Mouse (Mus musculus) thymus, postnatal 0 days (tissue): ENCODE results near the gene Ogn. TPM values are rescaled to one million over a fixed set of nuclear protein-coding genes. Genes with fewer than 3 reads are reported as not detected.
"Not testable (repeated sequence)": the region's sequence is repeated elsewhere in the genome, so short reads cannot be mapped to it uniquely, and the experiment has no call there.

Source experiments
- DNase-seq: peaks from one replicate; pipeline ENCODE4 v3.0.0-alpha.2; 2015; ENCODE audit warnings: low spot score
- polyA plus RNA-seq: library from polyadenylated mRNA; unstranded; fragments of >200 nt; fragmentation: Nextera tagmentation; extraction: Ambion mirVana; gene quantifications from 2 replicates; pipeline ENCODE4 v1.2.1, GENCODE M21; 2015

Gene Ogn
- 4.4 and 7.2 TPM in 2 replicates for polyA plus RNA-seq

GRCm38 (mm10) chr13:49607714-49608113 is at the start of gene Ogn:
TSS of gene Ogn (plus strand) at chr13:49608046.
- DNase-seq = no peak

GRCm38 (mm10) chr13:49559185-49559584 is 48.7 kb upstream of the Ogn start:
- DNase-seq = no peak

DNA sequence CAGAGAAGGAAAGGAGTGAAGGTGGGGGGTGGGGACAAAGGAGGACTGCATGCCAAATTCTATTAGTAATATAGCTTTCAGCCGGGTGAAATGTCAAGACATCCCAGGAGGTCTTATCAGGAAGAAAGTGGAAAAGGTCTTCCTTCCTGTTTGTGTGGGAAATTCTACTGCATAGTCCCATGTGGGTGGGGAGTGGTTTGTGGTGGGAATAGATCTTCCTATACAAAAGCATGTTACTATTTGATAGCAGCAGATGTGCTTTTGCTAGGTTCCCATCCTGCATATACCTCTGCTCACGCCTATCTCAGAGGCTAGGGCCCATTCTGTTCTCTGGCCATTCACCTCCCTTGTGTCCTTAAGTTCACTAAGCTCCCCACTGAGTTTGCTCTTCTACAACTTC is 47.0 kb upstream of the Ogn start:
- DNase-seq = no peak

DNA sequence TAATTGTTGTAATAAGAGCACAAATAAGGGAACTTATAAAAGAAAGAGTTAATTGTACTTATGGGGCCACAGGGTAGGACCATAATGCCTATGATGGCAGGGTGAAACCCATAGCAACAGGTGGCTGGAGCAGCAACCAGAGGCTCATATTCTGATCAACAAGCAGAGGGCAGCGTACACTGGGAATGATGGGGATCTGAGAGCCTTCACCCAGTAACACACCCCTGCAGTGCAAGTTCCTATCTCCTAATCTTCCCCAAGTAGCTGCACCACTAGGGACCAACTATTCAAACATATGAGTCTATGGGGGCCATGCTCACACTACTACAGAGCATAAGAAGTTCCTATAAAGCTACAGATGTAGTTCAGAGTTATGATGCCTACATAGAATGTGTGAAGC is 43.5 kb upstream of the Ogn start:
- DNase-seq = no peak

DNA sequence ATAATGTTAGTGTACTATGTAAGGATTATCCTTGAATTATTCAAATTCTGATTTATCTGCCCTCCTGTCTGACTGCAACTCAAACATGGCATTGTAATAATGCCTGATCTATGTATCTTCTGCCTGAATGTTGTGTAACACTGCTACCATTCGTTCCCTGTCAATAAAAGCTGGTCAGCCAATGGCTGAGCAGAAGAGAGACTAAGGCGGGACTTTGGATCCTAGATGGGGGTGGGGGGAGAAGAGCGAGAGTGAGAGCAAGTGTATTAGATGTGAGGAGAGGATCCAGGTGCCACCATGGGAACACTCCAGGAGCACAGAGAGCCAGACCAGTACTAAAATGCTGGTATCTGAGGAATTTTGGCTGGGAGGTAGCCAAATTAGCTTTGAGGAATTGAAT is 37.5 kb upstream of the Ogn start:
- DNase-seq = no peak

GRCm38 (mm10) chr13:49571418-49571817 is 36.4 kb upstream of the Ogn start:
- DNase-seq = no peak

DNA sequence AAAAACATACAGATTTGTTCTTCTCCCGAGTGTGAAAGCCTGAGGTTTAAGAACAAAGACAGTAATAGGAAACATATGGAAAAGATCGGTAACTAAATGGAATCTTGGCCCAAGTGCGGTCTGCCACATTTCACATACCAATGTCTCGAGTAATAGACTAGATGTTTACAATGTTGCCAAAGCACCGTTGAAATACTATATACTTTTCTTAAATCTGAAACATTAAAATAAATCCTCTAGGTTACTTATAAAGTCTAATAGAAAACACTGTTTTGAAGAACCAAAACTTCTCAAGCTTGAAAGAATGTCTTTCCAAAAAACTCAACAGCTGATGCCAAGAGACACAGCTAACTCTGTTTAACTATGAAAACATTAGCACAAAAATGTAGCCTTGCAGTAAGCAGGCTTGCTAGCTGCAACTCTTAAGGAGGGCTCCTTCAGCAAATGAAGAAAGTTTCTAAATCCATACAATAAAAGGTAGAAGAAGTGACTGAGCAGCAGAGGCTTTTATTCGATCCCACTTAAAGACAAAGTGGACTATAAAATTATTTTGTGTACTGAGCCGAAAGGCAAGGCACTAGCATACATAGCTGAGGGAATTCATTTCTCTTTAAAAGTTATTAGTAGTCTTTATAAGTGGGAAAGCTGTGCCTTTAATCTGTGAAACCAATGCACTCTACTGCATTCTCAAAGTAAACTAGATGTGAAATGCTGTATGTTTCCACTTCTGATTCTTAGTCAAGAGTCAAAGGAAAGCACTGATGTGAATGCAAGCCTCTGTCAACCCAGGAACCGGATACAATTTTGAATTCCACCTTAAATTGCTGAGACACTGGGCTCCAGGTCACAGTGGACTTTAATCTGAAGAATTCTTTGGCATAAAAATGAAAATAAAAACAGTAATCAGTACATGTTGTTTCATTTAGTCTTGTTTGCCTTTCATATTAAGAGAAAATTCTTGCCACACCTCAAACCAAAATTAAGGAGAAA is 26.0 kb upstream of the Ogn start, which contains the start of gene Omd:
Omd (plus strand) TSS at position 922 of the 990 bp plus-strand sequence.
- no peak for DNase-seq

GRCm38 (mm10) chr13:49583859-49584258 is 24.0 kb upstream of the Ogn start:
- DNase-seq = no peak

DNA sequence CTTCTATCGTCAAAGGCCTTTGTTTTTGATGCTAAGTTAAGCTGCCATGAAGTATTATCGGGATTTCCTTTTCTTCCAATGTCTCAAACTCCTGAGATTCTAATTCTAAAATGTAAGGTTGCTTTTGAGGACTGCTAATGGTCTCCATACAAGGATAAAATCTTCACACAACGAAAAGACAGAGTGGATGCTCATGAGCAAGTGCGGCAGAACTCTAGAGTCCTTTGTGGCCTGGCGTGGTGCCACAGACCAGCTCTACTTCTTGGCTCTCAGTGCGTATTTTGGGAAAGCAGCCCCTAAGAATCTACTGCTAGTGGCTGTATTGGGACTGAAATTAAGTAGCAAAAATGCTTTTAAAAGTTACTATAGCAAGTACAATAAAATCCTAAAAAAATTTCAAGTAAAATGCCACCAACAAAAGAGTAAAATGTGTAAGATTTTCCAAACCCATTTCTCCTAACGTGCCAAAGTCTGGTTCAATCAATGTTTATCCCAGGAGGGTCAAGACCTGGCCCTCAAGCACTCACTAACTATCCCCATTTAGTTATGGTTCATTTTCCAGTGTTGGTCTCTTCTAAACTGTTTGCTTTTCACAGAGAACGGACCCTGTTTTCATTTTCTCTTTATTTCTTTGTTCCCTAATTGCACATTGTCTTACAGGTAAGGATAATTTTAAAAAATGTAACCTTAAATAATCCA is 23.4 kb upstream of the Ogn start:
- DNase-seq = no peak

DNA sequence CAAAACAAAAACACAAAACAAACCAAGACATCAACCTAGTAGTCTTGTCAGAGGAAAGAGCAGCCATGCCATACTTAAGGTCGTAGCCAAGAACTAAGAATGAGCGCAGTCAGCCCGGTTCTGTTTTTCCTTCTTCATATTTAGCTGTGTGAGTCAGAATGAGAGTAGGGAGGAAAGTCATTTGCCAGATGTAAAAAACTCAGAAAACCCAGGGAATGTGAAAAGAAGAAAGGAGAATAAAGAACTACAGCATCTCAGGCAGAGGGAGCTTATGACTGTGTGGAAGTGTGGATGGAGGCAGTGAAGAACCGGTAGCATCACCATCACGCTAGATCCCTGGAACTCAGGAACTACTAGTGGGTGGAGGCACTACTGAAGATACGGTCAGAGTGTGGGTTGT is 21.8 kb upstream of the Ogn start:
- no peak for DNase-seq

DNA sequence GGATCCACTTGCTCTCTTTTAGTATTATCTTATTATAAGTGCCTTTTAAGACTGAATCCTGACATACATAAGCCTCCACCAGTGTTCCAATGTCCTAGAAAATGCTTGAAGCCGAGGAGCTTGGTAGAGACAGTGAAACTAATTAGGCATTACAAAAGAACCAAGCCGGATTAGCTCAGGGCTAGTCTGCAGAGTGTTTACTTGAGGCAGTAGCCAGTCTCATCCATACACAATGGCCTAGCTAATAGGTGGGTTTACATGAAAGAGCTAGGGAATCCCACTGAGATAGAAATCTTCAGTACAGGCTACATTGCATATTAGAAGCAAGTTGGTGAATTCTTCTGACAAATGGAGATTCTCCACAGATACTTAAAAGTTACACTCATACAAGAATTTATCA is 5.3 kb upstream of the Ogn start:
- not testable (repeated sequence) for DNase-seq

GRCm38 (mm10) chr13:49603603-49604002 is 4.2 kb upstream of the Ogn start:
- no peak for DNase-seq

GRCm38 (mm10) chr13:49608589-49609322 is 910 bp downstream of the Ogn start:
- no peak for DNase-seq

DNA sequence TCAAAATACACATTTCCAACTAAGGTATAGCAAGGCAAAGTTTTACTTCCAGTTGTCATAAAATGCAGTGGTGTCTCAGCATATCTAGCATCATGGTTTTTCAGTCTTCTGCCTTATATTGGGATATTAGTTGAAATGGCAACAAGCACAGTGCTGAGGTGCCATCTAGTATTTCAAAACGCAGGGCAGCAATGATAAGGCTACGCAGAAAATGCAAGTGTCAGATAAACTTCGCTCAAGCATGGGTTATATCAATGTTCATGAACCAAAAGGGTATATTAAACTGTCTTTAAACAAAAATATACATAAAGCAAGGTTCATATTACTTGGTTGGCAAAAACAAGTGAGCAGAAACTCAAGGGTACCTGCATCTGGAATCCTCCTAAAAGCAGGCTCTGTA is 9.2 kb downstream of the Ogn start:
- no peak for DNase-seq

GRCm38 (mm10) chr13:49618365-49618764 is 10.5 kb downstream of the Ogn start:
- no peak for DNase-seq

DNA sequence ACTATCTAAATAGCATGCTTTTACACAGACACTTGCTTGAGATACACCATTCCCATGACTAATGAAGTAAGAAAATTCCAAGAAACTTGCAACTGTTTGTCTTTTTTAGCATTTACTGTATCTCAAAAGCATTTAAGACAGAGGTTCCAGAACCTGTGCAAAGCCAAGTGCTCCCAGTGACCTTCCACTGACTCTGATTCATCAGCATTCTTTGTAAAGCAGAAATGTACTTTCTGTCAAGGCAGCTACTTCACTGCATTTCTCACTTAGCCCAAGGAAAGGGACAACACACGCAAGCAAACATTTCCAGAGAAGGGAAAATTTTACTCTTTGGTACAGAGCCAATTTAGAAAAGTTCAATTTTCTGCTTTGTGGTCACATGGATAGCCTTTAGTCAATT is 15.4 kb downstream of the Ogn start:
- DNase-seq = no peak

GRCm38 (mm10) chr13:49628167-49628566 is 20.3 kb downstream of the Ogn start:
- DNase-seq = no peak

DNA sequence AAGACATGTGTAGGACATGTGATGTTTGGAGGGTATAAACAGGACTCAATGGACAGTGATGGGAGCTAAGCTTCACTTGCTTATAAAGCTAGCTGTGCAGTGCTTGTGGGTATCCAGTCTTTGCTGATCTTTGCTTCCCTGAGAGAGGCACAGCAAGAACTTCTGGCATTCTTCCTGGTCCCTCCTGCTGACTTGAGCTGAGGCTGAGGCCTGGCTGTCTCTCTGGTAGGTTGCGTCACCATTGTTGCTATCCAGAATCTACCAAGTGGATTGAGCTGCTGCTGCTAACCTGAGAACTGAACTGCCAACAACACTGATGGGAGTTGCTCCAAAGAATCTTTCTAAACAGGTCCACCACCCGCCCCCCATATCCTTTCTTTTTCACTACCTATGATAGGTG is 21.2 kb downstream of the Ogn start:
- no peak for DNase-seq

GRCm38 (mm10) chr13:49639965-49640364 is 32.1 kb downstream of the Ogn start:
- no peak for DNase-seq

DNA sequence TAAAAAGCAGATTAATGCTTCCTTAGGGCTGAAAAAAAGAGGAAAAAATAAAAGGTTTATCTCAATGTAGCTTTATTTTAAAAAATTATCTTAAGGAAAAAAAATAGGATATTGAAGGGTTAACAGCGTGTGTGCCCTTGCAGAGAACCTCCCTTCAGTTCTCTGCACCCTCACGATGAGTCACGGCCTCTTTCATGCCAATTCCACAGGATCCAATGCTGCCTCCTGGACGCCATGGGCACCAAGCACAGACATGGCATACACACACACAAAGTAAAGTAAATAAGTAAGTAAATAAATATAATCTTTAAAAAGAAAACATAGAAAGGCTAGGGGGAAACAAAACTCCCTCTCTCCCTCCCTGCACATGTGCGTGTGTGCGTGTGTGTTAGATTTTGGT is 34.8 kb downstream of the Ogn start:
- DNase-seq = no peak

- no peak for DNase-seq
These were observed 36.0 kb downstream of the Ogn start for GRCm38 (mm10) chr13:49643669-49644362.
